Mouse (Mus musculus) lung, adult 2 months (tissue): ENCODE results near the gene Adat2. TPM values are rescaled to one million over a fixed set of nuclear protein-coding genes. Genes with fewer than 3 reads are reported as not detected.

Experiments used
- DNase-seq: peaks from one replicate; pipeline ENCODE4 v3.0.0; 2022
- H3K4me1 ChIP-seq: fragments of 200-500 bp; 2 replicates; pipeline ENCODE4 v1.6.1; 2011; ENCODE audit warnings: low read length; ENCODE audit not compliant: control insufficient read depth, insufficient read depth
- H3K4me3 ChIP-seq: fragments of 200-500 bp; replicated peaks from 2 replicates; pipeline ENCODE3; 2011; ENCODE audit warnings: low read depth, mild to moderate bottlenecking, control low read depth, low read length; ENCODE audit errors: extremely low read depth
- CTCF ChIP-seq: fragments of 200-500 bp; IDR thresholded peaks from 2 replicates; pipeline ENCODE4 v1.5.1; 2011; ENCODE audit warnings: mild to moderate bottlenecking, low read length, control low read depth; ENCODE audit not compliant: insufficient read depth
- POLR2A ChIP-seq: fragments of 200-500 bp; IDR thresholded peaks from 2 replicates; pipeline ENCODE4 v1.6.1; 2011; ENCODE audit warnings: low read depth, mild to moderate bottlenecking, control low read depth, low read length, borderline replicate concordance; ENCODE audit errors: extremely low read depth
- WGBS: fragments of 180-500 bp; shearing (Covaris S2); methylation state at CpG from one replicate; pipeline ENCODE4 v1.1.7; 2018; 5-methylcytosine and 5-hydroxymethylcytosine counted together
- polyA plus RNA-seq: library from polyadenylated mRNA; depleted of rRNA; stranded (reverse); fragments of >200 nt; gene quantifications from 2 replicates; pipeline ENCODE4 v1.2.3, GENCODE M21; 2012

Gene Adat2
- polyA plus RNA-seq, 1 experiment = 3.8 TPM

- 79% methylated on average over 13 of the region's 13 CpGs for WGBS
- DNase-seq = no peak
- no peak for TF ChIP-seq CTCF
- TF ChIP-seq POLR2A = no peak
- Histone ChIP-seq H3K4me1 (no peaks in the 10 kb centered on the region), H3K4me3 (no peak overlapping the region)
These were observed 7.5 kb downstream of the Adat2 start for GRCm38 (mm10) chr10:13560014-13560674.

DNA sequence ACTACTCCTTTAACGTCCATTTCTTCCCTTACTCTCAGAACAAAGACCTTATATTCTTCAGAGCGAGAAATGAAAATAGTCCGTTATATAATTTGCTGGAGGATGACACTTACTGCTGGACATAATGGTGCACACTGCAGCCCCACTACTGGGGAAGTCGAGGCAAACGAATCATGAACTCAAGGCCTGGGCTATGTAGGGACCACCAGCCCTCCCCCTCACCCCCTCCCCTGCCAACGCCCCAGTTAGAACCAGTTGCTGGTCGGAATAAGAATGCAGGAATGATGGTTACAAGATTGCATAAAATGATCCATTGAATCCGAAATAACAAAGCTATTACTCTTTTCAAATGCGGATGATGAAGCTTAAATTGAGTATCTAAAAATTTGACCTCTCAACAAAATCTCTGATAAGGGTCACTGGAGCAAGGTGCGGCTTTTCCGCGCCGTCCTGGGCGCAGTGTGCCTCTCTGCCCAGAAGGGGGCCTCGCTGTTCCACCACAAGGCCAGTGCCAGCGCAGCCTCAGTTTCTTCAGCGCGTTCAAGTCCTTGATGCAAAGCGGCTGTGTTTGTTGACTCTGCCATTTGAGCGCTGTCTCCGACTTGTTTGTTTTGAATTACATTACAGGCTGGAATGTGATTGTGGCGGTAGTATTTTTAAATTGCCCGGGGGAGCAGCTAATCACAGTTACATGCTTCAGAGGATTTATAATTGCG lies 11.8 kb downstream of the Adat2 start:
- Histone ChIP-seq H3K4me1 (no peaks in the 10 kb centered on the region), H3K4me3 (no peak overlapping the region)
- 26% methylated on average over 24 of the region's 24 CpGs for WGBS
- no peak for TF ChIP-seq POLR2A
- TF ChIP-seq CTCF = peak; percentile 79
- DNase-seq = peak; percentile 59

- WGBS = 49% methylated on average over 8 of the region's 8 CpGs
- H3K4me3 ChIP-seq = no peak overlapping the region
- no peaks in the 10 kb centered on the region for H3K4me1 ChIP-seq
- no peak for DNase-seq
- TF ChIP-seq CTCF (no peak), POLR2A (no peak)
These were observed 12.4 kb downstream of the Adat2 start for GRCm38 (mm10) chr10:13565080-13565448.

GRCm38 (mm10) chr10:13566393-13566792 lies 13.7 kb downstream of the Adat2 start:
- Histone ChIP-seq H3K4me1 (no peaks in the 10 kb centered on the region), H3K4me3 (no peak overlapping the region)
- 61% methylated on average over 13 of the region's 13 CpGs for WGBS
- TF ChIP-seq CTCF (no peak), POLR2A (no peak)
- DNase-seq = no peak

GRCm38 (mm10) chr10:13569818-13570217 lies 17.1 kb downstream of the Adat2 start:
- TF ChIP-seq POLR2A = no peak
- no peak for TF ChIP-seq CTCF
- WGBS = 58% methylated on average over 7 of the region's 7 CpGs
- Histone ChIP-seq H3K4me3 (no peak overlapping the region), H3K4me1 (no peaks in the 10 kb centered on the region)
- DNase-seq = no peak

DNA sequence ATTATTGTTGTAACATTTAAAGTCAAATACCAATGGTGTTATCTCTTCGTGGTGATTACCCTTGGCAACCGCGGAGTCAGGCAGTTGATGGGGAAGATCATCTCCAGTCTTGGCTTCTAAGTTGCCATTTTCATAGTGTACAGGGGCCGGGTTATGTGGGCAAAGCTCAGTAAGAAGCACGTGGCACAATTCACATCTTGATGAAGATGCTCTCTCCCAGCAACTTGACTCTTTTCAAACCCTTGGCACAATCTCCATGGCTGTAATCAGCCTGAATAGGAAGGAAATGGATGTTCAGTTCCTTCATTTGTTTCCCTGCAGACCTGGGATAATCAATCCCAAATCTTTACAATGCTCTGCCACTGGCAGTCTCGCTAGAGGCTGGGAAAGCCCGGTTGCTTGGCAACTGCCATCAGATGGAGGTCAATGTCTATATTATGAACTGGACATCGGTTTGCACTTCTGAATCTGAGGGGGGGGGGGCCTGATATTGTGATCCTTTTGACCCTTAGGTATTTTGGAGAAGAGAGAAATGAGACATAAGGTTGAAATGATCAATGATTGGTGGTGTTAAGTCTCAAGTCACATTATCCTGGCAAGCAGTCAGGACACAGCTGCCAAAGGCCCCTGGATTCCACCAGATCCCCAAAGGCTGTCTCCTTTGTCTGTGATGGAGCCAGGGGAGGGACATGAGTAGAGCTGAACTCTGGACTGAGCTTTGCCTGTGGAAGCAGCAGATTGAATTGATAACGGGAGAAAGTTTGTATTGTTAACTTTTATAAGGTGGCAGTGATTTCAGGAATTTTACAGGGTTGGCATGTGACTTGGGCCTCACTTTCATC lies 18.2 kb downstream of the Adat2 start:
- TF ChIP-seq POLR2A (no peak), CTCF (no peak)
- H3K4me1 ChIP-seq = no peaks in the 10 kb centered on the region
- no peak overlapping the region for H3K4me3 ChIP-seq
- no peak for DNase-seq
- 73% methylated on average over 9 of the region's 9 CpGs for WGBS

- TF ChIP-seq POLR2A (no peak), CTCF (no peak)
- no peak for DNase-seq
- WGBS = 37% methylated on average over 10 of the region's 10 CpGs
- no peak overlapping the region for H3K4me3 ChIP-seq
- H3K4me1 ChIP-seq = no peaks in the 10 kb centered on the region
These were observed 19.3 kb downstream of the Adat2 start for GRCm38 (mm10) chr10:13572003-13572402.

GRCm38 (mm10) chr10:13572410-13572809 lies 19.7 kb downstream of the Adat2 start:
- 75% methylated on average over 6 of the region's 6 CpGs for WGBS
- DNase-seq = no peak
- no peak overlapping the region for H3K4me3 ChIP-seq
- no peaks in the 10 kb centered on the region for H3K4me1 ChIP-seq
- TF ChIP-seq POLR2A = no peak
- no peak for TF ChIP-seq CTCF

- DNase-seq = no peak
- 70% methylated on average over 7 of the region's 7 CpGs for WGBS
- no peaks in the 10 kb centered on the region for H3K4me1 ChIP-seq
- H3K4me3 ChIP-seq = no peak overlapping the region
- no peak for TF ChIP-seq CTCF
- TF ChIP-seq POLR2A = no peak
These were observed 24.4 kb downstream of the Adat2 start for GRCm38 (mm10) chr10:13577123-13577522.
